Mouse (Mus musculus) heart, adult 11 months (tissue): ENCODE data around the gene Lama5.

Experiments used
- DNase-seq: peaks from one replicate; pipeline ENCODE4 v3.0.0; 2022

Gene Lama5

DNA sequence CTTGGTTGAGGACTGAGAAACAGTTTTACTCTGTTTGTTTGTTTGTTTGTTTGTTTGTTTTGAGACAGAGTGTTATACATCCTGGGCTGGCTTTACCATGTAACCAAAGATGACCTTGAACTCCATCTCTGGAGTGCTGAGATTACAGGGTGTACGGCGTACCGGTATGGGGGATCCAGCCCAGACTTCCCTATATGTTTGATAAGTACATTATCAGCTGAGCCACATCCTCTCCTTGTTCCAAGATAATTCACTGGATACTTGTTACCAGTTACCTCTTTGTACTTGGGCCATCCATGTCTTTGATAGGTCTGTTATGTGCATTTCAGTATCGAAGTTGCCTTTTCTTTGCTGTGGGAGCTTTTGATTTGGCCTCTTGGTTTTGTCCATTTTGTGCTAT, 92.4 kb downstream of the Lama5 start:
- DNase-seq = no peak

DNA sequence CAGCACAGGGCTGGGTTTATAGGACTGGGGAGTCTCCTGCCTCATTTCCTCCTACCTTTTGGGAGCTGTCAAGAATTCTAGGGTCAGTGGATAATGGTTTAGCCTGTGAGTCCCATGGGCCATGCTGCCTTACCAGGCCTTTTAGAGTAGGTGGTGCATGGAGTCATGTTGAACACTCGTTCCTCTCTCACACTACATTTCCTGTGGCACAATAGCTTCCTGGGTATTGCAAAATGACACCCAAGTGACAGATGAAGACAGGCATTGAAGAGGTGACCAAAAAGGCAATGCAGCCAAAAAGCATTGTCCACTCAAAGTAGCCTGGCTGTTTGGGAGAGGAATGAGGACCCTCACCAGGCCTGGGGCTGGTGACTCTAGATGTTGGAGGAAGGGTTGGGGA, 98.0 kb downstream of the Lama5 start:
- no peak for DNase-seq
